Mouse (Mus musculus) myocyte (in vitro differentiated cells): ENCODE measurements around the gene Gm9945. TPM values are rescaled to one million over a fixed set of nuclear protein-coding genes. Genes with fewer than 3 reads are reported as not detected.

Source experiments
- H3K27me3 ChIP-seq: one replicate; pipeline ENCODE4 v1.6.1; 2011; ENCODE audit not compliant: control insufficient read depth, insufficient read depth, insufficient read length
- H3K36me3 ChIP-seq: one replicate; pipeline ENCODE4 v1.6.1; 2011; ENCODE audit not compliant: control insufficient read depth, insufficient read depth
- H3K4me2 ChIP-seq: one replicate; pipeline ENCODE4 v1.6.1; 2011; ENCODE audit warnings: low read depth, control low read depth
- H3K4me3 ChIP-seq: one replicate; pipeline ENCODE4 v1.5.1; 2011; ENCODE audit warnings: mild to moderate bottlenecking, control low read depth, moderate library complexity
- H3K79me2 ChIP-seq: one replicate; pipeline ENCODE4 v1.6.1; 2011; ENCODE audit not compliant: control insufficient read depth, insufficient read depth
- H3ac ChIP-seq: one replicate; pipeline ENCODE4 v1.6.1; 2011; ENCODE audit not compliant: control insufficient read depth, insufficient read length
- CEBPB ChIP-seq: IDR thresholded peaks from 2 replicates; pipeline ENCODE4 v1.6.1; 2011; ENCODE audit warnings: mild to moderate bottlenecking, moderate library complexity; ENCODE audit not compliant: poor library complexity, insufficient read depth, severe bottlenecking
- E2F4 ChIP-seq: IDR thresholded peaks from one replicate; pipeline ENCODE4 v1.6.1; 2011; ENCODE audit warnings: mild to moderate bottlenecking, control low read depth, moderate library complexity; ENCODE audit not compliant: insufficient read depth
- MAX ChIP-seq: IDR thresholded peaks from one replicate; pipeline ENCODE4 v1.6.1; 2011; ENCODE audit warnings: low read depth, mild to moderate bottlenecking, control low read depth
- MYOD1 ChIP-seq, 3 experiments: IDR thresholded peaks; one replicate each; pipeline ENCODE4 v1.6.1; 2011; ENCODE audit warnings: control low read depth in 2 of 3, low read depth in 2 of 3, mild to moderate bottlenecking in 2 of 3, moderate library complexity in 1 of 3; ENCODE audit not compliant: insufficient read length in 2 of 3, control insufficient read depth in 1 of 3
- MYOG ChIP-seq, 3 experiments: IDR thresholded peaks; one replicate each; pipeline ENCODE4 v1.6.1; 2011; ENCODE audit warnings: control low read depth in 2 of 3, low read depth in 2 of 3, mild to moderate bottlenecking in 2 of 3; ENCODE audit not compliant: insufficient read length in 2 of 3, control insufficient read depth in 1 of 3, insufficient read depth in 1 of 3
- POLR2A ChIP-seq: IDR thresholded peaks from one replicate; pipeline ENCODE4 v1.6.1; 2011; ENCODE audit warnings: low read depth, mild to moderate bottlenecking, control low read depth, moderate library complexity; ENCODE audit not compliant: insufficient read length
- POLR2AphosphoS2 ChIP-seq: IDR thresholded peaks from one replicate; pipeline ENCODE4 v1.6.1; 2011; ENCODE audit warnings: low read depth, control low read depth; ENCODE audit not compliant: insufficient read length
- REST ChIP-seq: IDR thresholded peaks from one replicate; pipeline ENCODE4 v1.6.1; 2011; ENCODE audit warnings: mild to moderate bottlenecking, control low read depth, moderate library complexity; ENCODE audit not compliant: insufficient read depth, insufficient read length
- SRF ChIP-seq: IDR thresholded peaks from one replicate; pipeline ENCODE4 v1.6.1; 2011; ENCODE audit warnings: low read depth; ENCODE audit not compliant: control insufficient read depth, insufficient read length
- TCF12 ChIP-seq: IDR thresholded peaks from one replicate; pipeline ENCODE4 v1.6.1; 2011; ENCODE audit warnings: mild to moderate bottlenecking, control low read depth; ENCODE audit not compliant: poor library complexity, insufficient read depth, severe bottlenecking
- TCF3 ChIP-seq: IDR thresholded peaks from one replicate; pipeline ENCODE4 v1.6.1; 2011; ENCODE audit warnings: low read depth, control low read depth; ENCODE audit not compliant: insufficient read length
- USF1 ChIP-seq: IDR thresholded peaks from one replicate; pipeline ENCODE4 v1.6.1; 2011; ENCODE audit warnings: low read depth, mild to moderate bottlenecking, control low read depth, moderate library complexity
- polyA plus RNA-seq: library from polyadenylated mRNA; unstranded; fragments of >200 nt; fragmentation: generic; extraction: Trizol; gene quantifications from one replicate; pipeline ENCODE4 v1.2.1, GENCODE M21; 2012; ENCODE audit warnings: missing spikeins

Gm9945 gene
- polyA plus RNA-seq, 1 experiment, result not detected

- Histone ChIP-seq H3ac (no peak overlapping the region), H3K4me3 (no peak overlapping the region), H3K27me3 (no peaks in the 10 kb centered on the region), H3K36me3 (no peaks in the 10 kb centered on the region), H3K79me2 (no peaks in the 10 kb centered on the region), H3K4me2 (no peak overlapping the region)
- TF ChIP-seq USF1 (peak; percentile 34), TCF12 (no peak)
Measured at GRCm38 (mm10) chr11:53485719-53486118, 5.8 kb downstream of the Gm9945 start.

DNA sequence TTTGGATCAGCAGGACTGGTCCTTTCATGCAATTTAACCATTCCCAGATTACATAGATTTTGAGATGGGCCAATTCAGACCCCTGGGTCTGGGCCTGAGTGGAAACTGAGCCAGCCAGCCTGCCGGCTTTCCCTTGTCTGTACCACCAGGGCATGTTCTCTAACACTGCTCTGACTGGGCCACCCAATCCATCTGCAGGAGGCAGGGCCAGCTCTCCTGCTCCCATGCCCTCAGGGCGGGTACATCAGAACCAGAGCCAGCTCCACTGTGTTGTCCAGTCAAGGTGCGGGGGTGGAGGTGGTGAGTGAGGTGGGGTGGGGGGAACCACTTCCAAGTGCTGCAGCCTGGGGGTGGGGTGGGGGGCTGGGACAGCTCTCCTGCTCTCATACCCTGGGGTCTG, 6.4 kb downstream of the Gm9945 start:
- Histone ChIP-seq H3K27me3 (no peaks in the 10 kb centered on the region), H3K36me3 (no peaks in the 10 kb centered on the region), H3K4me3 (no peak overlapping the region), H3ac (no peak overlapping the region), H3K4me2 (no peak overlapping the region), H3K79me2 (no peaks in the 10 kb centered on the region)
- TF ChIP-seq TCF3 (no peak), MYOD1 (IDR thresholded peaks at IDR 0.05; ENCODE audit: control insufficient read depth in 1 of 3, insufficient read length in 2 of 3, low read depth in 2 of 3) (no peak), MAX (no peak), POLR2A (no peak), USF1 (no peak), CEBPB (no peak), SRF (no peak), POLR2AphosphoS2 (no peak), MYOG (IDR thresholded peaks at IDR 0.05; ENCODE audit: control insufficient read depth in 1 of 3, insufficient read depth in 1 of 3, insufficient read length in 2 of 3, low read depth in 2 of 3) (no peak), TCF12 (no peak), REST (no peak), E2F4 (no peak)

DNA sequence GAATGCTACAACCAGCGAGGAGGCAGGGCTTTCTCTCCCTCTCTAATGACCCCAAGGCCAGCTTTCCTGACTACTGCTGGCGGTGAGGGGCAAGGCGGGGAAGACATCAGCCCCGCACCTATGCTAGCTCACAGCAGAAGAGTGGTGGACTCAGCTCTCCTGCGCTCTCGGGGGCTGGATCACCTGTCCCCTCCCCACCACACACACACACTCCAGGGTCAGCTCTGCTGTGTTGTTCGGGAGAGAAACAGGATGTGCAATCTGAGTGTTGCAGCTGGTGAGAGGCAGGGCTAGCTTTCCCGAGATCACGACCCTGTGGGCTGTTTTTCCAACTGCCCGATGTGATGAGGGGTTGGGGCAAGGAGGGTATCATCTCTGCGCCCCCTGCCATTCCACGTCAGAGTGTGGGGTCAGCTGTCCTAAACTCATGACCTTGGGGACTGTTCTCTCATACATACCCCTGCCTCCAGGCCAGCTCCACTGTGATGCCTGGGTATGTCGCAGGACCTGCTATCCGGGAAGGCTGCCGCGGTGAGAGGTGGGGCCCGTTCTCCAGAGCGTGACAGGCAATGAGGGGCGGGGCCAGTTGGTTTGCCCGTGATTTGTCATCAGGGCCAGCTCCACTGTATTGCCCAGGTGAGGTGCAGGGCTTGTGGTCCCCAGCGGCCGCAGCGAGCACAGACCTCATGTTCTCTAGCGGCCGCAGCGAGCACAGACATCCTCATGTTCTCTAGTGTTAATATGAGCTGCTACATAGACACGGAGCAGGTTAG, 7.0 kb downstream of the Gm9945 start:
- TF ChIP-seq CEBPB, result no peak
- TF ChIP-seq POLR2A, result no peak
- TF ChIP-seq MAX, result no peak
- no peak for TF ChIP-seq USF1
- H3K36me3 ChIP-seq, result no peaks in the 10 kb centered on the region
- H3K4me2 ChIP-seq, result no peak overlapping the region
- H3K27me3 ChIP-seq, result no peaks in the 10 kb centered on the region
- no peaks in the 10 kb centered on the region for H3K79me2 ChIP-seq
- H3K4me3 ChIP-seq, result no peak overlapping the region
- H3ac ChIP-seq, result no peak overlapping the region

DNA sequence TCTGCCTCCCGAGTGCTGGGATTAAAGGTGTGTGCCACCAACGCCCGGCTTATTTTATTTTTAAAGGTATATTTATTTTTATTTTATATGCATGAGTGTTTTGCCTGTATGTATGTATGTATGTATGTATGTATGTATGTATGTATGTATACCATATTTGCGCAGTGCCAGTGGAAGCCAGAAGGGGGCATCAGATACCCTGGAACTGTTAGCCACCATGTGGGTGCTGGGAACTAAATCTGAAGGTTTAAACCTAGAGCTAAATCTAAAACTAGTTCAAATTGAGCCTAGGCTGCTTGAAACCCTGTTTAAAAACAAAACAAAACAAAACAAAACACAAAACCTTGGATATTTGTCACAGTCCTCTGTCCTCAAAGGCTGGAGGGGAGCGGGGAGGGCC, 9.0 kb downstream of the Gm9945 start:
- Histone ChIP-seq H3ac (no peak overlapping the region), H3K79me2 (no peaks in the 10 kb centered on the region), H3K4me3 (no peak overlapping the region), H3K4me2 (no peak overlapping the region), H3K27me3 (no peaks in the 10 kb centered on the region), H3K36me3 (no peaks in the 10 kb centered on the region)
- TF ChIP-seq MYOG (IDR thresholded peaks at IDR 0.05; ENCODE audit: control insufficient read depth in 1 of 3, insufficient read depth in 1 of 3, insufficient read length in 2 of 3, low read depth in 2 of 3) (no peak), SRF (no peak), E2F4 (no peak), TCF12 (no peak), USF1 (no peak), TCF3 (no peak), REST (no peak), CEBPB (no peak), MYOD1 (IDR thresholded peaks at IDR 0.05; ENCODE audit: control insufficient read depth in 1 of 3, insufficient read length in 2 of 3, low read depth in 2 of 3) (no peak), MAX (no peak), POLR2AphosphoS2 (no peak), POLR2A (no peak)

DNA sequence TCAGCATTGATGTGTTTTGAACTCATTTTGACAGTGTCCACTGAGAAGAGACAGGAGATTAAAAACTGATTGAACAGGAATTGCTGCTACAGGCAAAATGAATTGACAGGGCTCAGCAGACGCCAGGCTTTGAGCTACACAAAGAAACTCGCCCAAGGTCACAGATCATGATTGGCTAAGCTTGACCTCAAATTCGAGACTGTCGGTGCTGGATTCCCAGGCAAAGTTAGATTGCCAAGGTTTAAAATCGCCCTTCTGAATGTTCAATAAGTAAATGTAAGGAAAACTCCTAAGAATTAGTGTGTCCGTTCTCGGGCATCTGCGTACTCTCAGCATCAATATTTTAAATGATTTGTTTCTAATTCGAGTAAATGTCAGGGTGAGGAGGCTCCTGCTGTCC, 9.5 kb downstream of the Gm9945 start:
- Histone ChIP-seq H3K27me3 (no peaks in the 10 kb centered on the region), H3K4me3 (no peak overlapping the region), H3K36me3 (no peaks in the 10 kb centered on the region), H3K79me2 (no peaks in the 10 kb centered on the region), H3K4me2 (no peak overlapping the region), H3ac (no peak overlapping the region)
- TF ChIP-seq MYOG (IDR thresholded peaks at IDR 0.05; ENCODE audit: control insufficient read depth in 1 of 3, insufficient read depth in 1 of 3, insufficient read length in 2 of 3, low read depth in 2 of 3) (no peak), POLR2AphosphoS2 (no peak), REST (no peak), SRF (no peak), TCF12 (no peak), USF1 (no peak), MYOD1 (IDR thresholded peaks at IDR 0.05; ENCODE audit: control insufficient read depth in 1 of 3, insufficient read length in 2 of 3, low read depth in 2 of 3) (no peak), MAX (no peak), POLR2A (no peak), E2F4 (no peak), CEBPB (no peak), TCF3 (no peak)
